Mouse (Mus musculus) macrophage (primary cell): ENCODE data around the gene Fam155a. TPM values are rescaled to one million over a fixed set of nuclear protein-coding genes. Genes with fewer than 3 reads are reported as not detected.

Experiments
- H3K27ac ChIP-seq: fragments of 350-480 bp; formaldehyde crosslinking; 2 replicates; pipeline ENCODE4 v1.9.0; 2021
- H3K36me3 ChIP-seq: fragments of 350-480 bp; formaldehyde crosslinking; 2 replicates; pipeline ENCODE4 v1.9.0; 2021; ENCODE audit errors: inconsistent target
- H3K4me3 ChIP-seq: fragments of 350-480 bp; formaldehyde crosslinking; 2 replicates; pipeline ENCODE4 v1.9.0; 2021; ENCODE audit errors: inconsistent target
- H3K79me2 ChIP-seq: fragments of 350-480 bp; formaldehyde crosslinking; 2 replicates; pipeline ENCODE4 v1.9.0; 2021; ENCODE audit errors: inconsistent target
- WGBS: methylation state at CpG from one replicate; pipeline ENCODE4 v1.1.7; 2026; ENCODE audit warnings: inconsistent platforms; ENCODE audit not compliant: missing documents; 5-methylcytosine and 5-hydroxymethylcytosine counted together
- polyA plus RNA-seq: library from polyadenylated mRNA; stranded (reverse); fragments of 250-400 nt; gene quantifications from 3 replicates; pipeline ENCODE4 v1.2.4, GENCODE M21; 2018; ENCODE audit warnings: inconsistent platforms

The Fam155a gene
- polyA plus RNA-seq, 1 experiment from 2014 or later: not detected

GRCm38 (mm10) chr8:9493557-9494224 is 277.3 kb downstream of the Fam155a start:
- Histone ChIP-seq H3K27ac (no peak overlapping the region), H3K36me3 (no peaks in the 10 kb centered on the region), H3K4me3 (no peak overlapping the region), H3K79me2 (no peaks in the 10 kb centered on the region)
- 86% methylated on average over 8 of the region's 8 CpGs for WGBS

GRCm38 (mm10) chr8:9482565-9482964 is 288.4 kb downstream of the Fam155a start:
- no peak overlapping the region for H3K4me3 ChIP-seq
- 76% methylated on average over 5 of the region's 5 CpGs for WGBS
- no peak overlapping the region for H3K27ac ChIP-seq
- H3K36me3 ChIP-seq: no peaks in the 10 kb centered on the region
- H3K79me2 ChIP-seq: no peaks in the 10 kb centered on the region

GRCm38 (mm10) chr8:9471290-9471689 is 299.7 kb downstream of the Fam155a start:
- Histone ChIP-seq H3K27ac (no peak overlapping the region), H3K79me2 (no peaks in the 10 kb centered on the region), H3K4me3 (no peak overlapping the region), H3K36me3 (no peaks in the 10 kb centered on the region)
- 98% methylated on average over 5 of the region's 5 CpGs for WGBS

GRCm38 (mm10) chr8:9470114-9470513 is 300.8 kb downstream of the Fam155a start:
- Histone ChIP-seq H3K4me3 (no peak overlapping the region), H3K79me2 (no peaks in the 10 kb centered on the region), H3K27ac (no peak overlapping the region), H3K36me3 (no peaks in the 10 kb centered on the region)
- WGBS: 89% methylated on average over 3 of the region's 3 CpGs

GRCm38 (mm10) chr8:9461111-9461510 is 309.9 kb downstream of the Fam155a start:
- WGBS: 80% methylated on average over 4 of the region's 4 CpGs
- Histone ChIP-seq H3K79me2 (no peaks in the 10 kb centered on the region), H3K4me3 (no peak overlapping the region)

GRCm38 (mm10) chr8:9460707-9461106 is 310.3 kb downstream of the Fam155a start:
- no peaks in the 10 kb centered on the region for H3K36me3 ChIP-seq
- no peak overlapping the region for H3K4me3 ChIP-seq
- no peaks in the 10 kb centered on the region for H3K79me2 ChIP-seq
- H3K27ac ChIP-seq: no peak overlapping the region
- WGBS: 80% methylated on average over 2 of the region's 2 CpGs

More at GRCm38 (mm10) chr8:9461111-9461510, 309.9 kb downstream of the Fam155a start:
- H3K27ac ChIP-seq: no peak overlapping the region
- no peaks in the 10 kb centered on the region for H3K36me3 ChIP-seq

- H3K36me3 ChIP-seq: no peaks in the 10 kb centered on the region
- no peak overlapping the region for H3K4me3 ChIP-seq
- WGBS: 81% methylated on average over 11 of the region's 11 CpGs
- H3K27ac ChIP-seq: no peak overlapping the region
- H3K79me2 ChIP-seq: no peaks in the 10 kb centered on the region
Observed at GRCm38 (mm10) chr8:9458614-9459013, 312.3 kb downstream of the Fam155a start.

GRCm38 (mm10) chr8:9455138-9455537 is 315.8 kb downstream of the Fam155a start:
- no peak overlapping the region for H3K4me3 ChIP-seq
- WGBS: 12% methylated on average over 4 of the region's 4 CpGs

GRCm38 (mm10) chr8:9453742-9454141 is 317.2 kb downstream of the Fam155a start:
- H3K4me3 ChIP-seq: no peak overlapping the region
- WGBS: 94% methylated on average over 5 of the region's 5 CpGs

More at GRCm38 (mm10) chr8:9455138-9455537, 315.8 kb downstream of the Fam155a start:
- H3K79me2 ChIP-seq: no peaks in the 10 kb centered on the region
- H3K27ac ChIP-seq: no peak overlapping the region
- no peaks in the 10 kb centered on the region for H3K36me3 ChIP-seq

GRCm38 (mm10) chr8:9451543-9451942 is 319.4 kb downstream of the Fam155a start:
- Histone ChIP-seq H3K36me3 (no peaks in the 10 kb centered on the region), H3K4me3 (no peak overlapping the region), H3K27ac (no peak overlapping the region), H3K79me2 (no peaks in the 10 kb centered on the region)
- 90% methylated on average over 4 of the region's 4 CpGs for WGBS

More at GRCm38 (mm10) chr8:9453742-9454141, 317.2 kb downstream of the Fam155a start:
- no peaks in the 10 kb centered on the region for H3K36me3 ChIP-seq
- H3K27ac ChIP-seq: no peak overlapping the region
- no peaks in the 10 kb centered on the region for H3K79me2 ChIP-seq

- 54% methylated on average over 7 of the region's 7 CpGs for WGBS
- Histone ChIP-seq H3K27ac (no peak overlapping the region), H3K79me2 (no peaks in the 10 kb centered on the region), H3K4me3 (no peak overlapping the region), H3K36me3 (no peaks in the 10 kb centered on the region)
Observed at GRCm38 (mm10) chr8:9448613-9449012, 322.3 kb downstream of the Fam155a start.

GRCm38 (mm10) chr8:9437822-9438221 is 333.1 kb downstream of the Fam155a start:
- Histone ChIP-seq H3K4me3 (no peak overlapping the region), H3K36me3 (no peaks in the 10 kb centered on the region), H3K79me2 (no peaks in the 10 kb centered on the region), H3K27ac (no peak overlapping the region)
- 0% methylated on average over 4 of the region's 4 CpGs for WGBS

- Histone ChIP-seq H3K79me2 (no peaks in the 10 kb centered on the region), H3K4me3 (no peak overlapping the region)
- 88% methylated on average over 10 of the region's 10 CpGs for WGBS
Observed at GRCm38 (mm10) chr8:9435501-9435900, 335.5 kb downstream of the Fam155a start.

GRCm38 (mm10) chr8:9432635-9433372 is 338.2 kb downstream of the Fam155a start:
- no peak overlapping the region for H3K27ac ChIP-seq
- WGBS: 83% methylated on average over 11 of the region's 11 CpGs
- H3K4me3 ChIP-seq: no peak overlapping the region
- H3K79me2 ChIP-seq: no peaks in the 10 kb centered on the region
- H3K36me3 ChIP-seq: no peaks in the 10 kb centered on the region

More at GRCm38 (mm10) chr8:9435501-9435900, 335.5 kb downstream of the Fam155a start:
- Histone ChIP-seq H3K27ac (no peak overlapping the region), H3K36me3 (no peaks in the 10 kb centered on the region)

GRCm38 (mm10) chr8:9428846-9429245 is 342.1 kb downstream of the Fam155a start:
- Histone ChIP-seq H3K4me3 (no peak overlapping the region), H3K27ac (no peak overlapping the region), H3K36me3 (no peaks in the 10 kb centered on the region), H3K79me2 (no peaks in the 10 kb centered on the region)
- WGBS: 71% methylated on average over 4 of the region's 4 CpGs
